Mouse (Mus musculus): ENCODE measurements at regions not wholly inside any gene's neighbourhood (a gene's known extent, or its start where the extent isn't known, plus 50 kb on each side); places are given as distances from the start of the nearest gene placed in this dataset.

DNA sequence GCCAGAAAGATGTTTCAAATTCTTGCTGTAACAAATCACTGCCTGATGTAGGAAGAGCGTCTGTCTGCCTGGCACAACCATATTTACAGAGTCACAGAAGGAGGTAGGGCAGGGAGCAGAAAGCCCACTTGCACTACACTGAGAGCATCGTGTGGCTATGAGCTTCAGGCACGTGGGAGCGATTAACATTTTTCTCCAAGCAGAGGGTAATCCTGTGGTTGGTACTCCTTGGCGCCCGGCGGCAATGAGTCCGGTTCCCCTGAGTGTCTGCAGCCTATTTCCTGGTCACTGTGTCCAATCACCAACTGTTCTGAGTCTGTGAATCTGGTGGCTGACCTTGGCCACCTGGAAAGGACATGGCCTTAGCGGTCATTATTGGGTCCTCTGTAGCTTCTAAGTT is 172.3 kb upstream of the Cops8 start:
- WGBS = 56% methylated on average over 9 of the region's 9 CpGs
- DNase-seq (ENCODE audit: low spot score) = peak; percentile 67
- Histone ChIP-seq H3K4me1 (peaks cover 67% of the 10 kb centered on the region), H3K36me3 (replicated peaks) (no peaks in the 10 kb centered on the region), H3K27me3 (replicated peaks; ENCODE audit: low read depth, poor library complexity, severe bottlenecking) (no peaks in the 10 kb centered on the region), H3K9me3 (peaks cover 2% of the 10 kb centered on the region; the same call in 1 of the 2 replicates), H3K4me3 (no peak overlapping the region), H3K27ac (replicated peaks) (peak overlapping the region; percentile 68)

DNA sequence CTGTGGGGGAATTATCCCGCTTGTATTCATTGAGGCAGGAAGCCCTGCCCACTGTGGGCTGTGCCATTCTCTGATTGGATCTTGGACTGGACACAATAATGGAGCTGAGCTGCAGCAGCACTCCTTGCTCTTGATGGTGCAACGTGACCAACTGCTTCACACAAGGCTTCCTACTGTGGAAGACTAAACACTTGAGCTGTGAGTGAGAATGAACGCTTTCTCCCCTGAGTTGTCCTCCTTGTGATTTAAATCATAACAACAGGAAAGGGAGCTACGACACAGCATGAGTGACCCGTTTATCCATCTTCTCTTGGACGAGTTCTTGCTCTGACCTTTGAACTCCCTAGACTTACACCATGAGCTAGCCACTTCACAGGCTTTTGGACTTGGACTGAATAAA is 171.0 kb upstream of the Cops8 start:
- Histone ChIP-seq H3K4me1 (peaks cover 60% of the 10 kb centered on the region), H3K4me3 (no peak overlapping the region), H3K9me3 (peaks cover 2% of the 10 kb centered on the region; the same call in 1 of the 2 replicates), H3K27me3 (replicated peaks; ENCODE audit: low read depth, poor library complexity, severe bottlenecking) (no peaks in the 10 kb centered on the region), H3K27ac (replicated peaks) (peak overlapping the region; percentile 68), H3K36me3 (replicated peaks) (no peaks in the 10 kb centered on the region)
- WGBS = 60% methylated on average over 6 of the region's 6 CpGs
- DNase-seq (ENCODE audit: low spot score) = no peak

DNA sequence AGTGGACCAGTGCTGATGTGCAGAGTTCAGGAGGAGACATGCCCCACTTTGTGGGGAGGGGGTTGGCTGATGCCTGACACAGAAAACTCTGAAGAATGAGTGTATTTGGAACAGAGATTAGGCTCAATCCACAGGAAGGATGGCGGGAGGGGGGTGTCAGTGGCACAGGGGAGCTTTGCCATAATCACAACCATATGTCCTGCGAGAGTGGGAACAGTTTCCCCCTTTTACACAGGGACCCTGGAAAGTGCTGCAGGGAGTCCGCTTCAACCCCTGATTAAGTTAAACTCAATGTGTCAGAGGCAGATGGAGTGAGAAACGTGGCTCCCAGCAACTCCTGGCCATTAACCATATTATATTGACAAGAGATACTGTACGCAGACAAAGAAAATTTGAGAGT is 168.9 kb upstream of the Cops8 start:
- Histone ChIP-seq H3K9me3 (no peaks in the 10 kb centered on the region), H3K36me3 (replicated peaks) (no peaks in the 10 kb centered on the region), H3K27me3 (replicated peaks; ENCODE audit: low read depth, poor library complexity, severe bottlenecking) (no peaks in the 10 kb centered on the region), H3K4me1 (peaks cover 61% of the 10 kb centered on the region), H3K4me3 (no peak overlapping the region), H3K27ac (replicated peaks) (peak overlapping the region; percentile 80)
- WGBS = 32% methylated on average over 5 of the region's 5 CpGs
- peak; percentile 56 for DNase-seq (ENCODE audit: low spot score)

DNA sequence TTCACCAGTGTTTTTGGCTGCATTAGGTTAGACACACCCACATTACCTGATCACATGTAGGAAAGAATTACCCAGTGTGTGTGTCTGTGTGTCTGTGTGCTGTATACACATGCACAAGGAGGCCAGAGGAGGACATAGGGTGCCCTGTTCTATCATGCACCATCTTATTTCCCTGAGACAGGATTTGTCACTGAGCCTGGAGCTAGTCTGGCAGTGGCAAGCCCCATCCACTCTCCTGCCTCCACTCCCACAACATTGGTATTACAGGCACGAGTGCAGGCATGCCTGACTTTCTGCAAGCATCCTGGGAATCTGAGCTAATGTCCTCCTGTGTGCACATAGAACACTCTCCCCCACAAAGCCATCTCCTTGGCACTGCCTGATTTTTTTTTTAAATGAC is 162.1 kb upstream of the Cops8 start:
- Histone ChIP-seq H3K9me3 (no peaks in the 10 kb centered on the region), H3K27ac (replicated peaks) (peak overlapping the region; percentile 83), H3K27me3 (replicated peaks; ENCODE audit: low read depth, poor library complexity, severe bottlenecking) (peaks cover 7% of the 10 kb centered on the region; the same call in 1 of the 2 replicates), H3K4me1 (peaks cover 69% of the 10 kb centered on the region), H3K4me3 (no peak overlapping the region), H3K36me3 (replicated peaks) (no peaks in the 10 kb centered on the region)
- DNase-seq (ENCODE audit: low spot score) = peak; percentile 39
- 20% methylated on average over 1 of the region's 1 CpGs for WGBS

DNA sequence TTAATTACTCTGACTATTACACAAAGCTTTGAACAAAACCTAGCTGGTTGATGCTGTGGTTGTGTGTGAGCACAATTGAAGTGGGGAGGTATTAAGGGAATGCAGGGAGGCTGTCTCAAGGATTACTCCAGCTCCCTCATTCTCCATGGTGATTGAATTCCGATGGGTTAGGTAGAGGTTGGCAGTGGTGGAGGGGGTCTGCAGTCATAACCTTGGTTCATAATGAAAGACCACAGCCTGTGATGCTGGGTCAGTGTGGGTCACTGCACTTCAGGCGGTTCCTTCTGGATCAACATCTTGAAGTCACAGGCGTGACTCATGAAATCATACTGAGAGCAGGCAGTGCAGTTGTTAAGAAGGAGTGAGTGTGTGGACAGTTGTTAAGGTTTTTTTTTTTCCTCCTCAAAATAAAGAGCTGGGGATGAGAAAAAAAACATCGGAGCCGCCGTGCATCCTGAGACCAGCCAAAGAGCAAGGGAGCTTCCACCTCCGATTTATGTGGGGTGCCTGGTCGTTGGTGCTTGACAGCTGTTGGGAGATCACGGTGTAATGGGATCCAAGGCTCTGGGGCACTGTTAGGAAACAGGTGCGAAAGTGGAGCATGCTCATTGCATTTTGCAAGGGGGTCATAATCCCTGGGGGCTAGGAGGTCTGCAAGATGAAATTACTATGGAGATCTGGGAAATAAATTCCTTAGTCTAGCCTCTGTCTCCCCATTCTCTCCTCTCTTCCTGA is 161.5 kb upstream of the Cops8 start:
- no peaks in the 10 kb centered on the region for H3K9me3 ChIP-seq
- H3K36me3 ChIP-seq (replicated peaks) = no peaks in the 10 kb centered on the region
- 48% methylated on average over 10 of the region's 10 CpGs for WGBS
- no peak overlapping the region for H3K4me3 ChIP-seq
- peaks cover 7% of the 10 kb centered on the region; the same call in 1 of the 2 replicates for H3K27me3 ChIP-seq (replicated peaks; ENCODE audit: low read depth, poor library complexity, severe bottlenecking)
- peaks cover 69% of the 10 kb centered on the region for H3K4me1 ChIP-seq
- DNase-seq (ENCODE audit: low spot score) = peak; percentile 67
- H3K27ac ChIP-seq (replicated peaks) = peak overlapping the region; percentile 83

DNA sequence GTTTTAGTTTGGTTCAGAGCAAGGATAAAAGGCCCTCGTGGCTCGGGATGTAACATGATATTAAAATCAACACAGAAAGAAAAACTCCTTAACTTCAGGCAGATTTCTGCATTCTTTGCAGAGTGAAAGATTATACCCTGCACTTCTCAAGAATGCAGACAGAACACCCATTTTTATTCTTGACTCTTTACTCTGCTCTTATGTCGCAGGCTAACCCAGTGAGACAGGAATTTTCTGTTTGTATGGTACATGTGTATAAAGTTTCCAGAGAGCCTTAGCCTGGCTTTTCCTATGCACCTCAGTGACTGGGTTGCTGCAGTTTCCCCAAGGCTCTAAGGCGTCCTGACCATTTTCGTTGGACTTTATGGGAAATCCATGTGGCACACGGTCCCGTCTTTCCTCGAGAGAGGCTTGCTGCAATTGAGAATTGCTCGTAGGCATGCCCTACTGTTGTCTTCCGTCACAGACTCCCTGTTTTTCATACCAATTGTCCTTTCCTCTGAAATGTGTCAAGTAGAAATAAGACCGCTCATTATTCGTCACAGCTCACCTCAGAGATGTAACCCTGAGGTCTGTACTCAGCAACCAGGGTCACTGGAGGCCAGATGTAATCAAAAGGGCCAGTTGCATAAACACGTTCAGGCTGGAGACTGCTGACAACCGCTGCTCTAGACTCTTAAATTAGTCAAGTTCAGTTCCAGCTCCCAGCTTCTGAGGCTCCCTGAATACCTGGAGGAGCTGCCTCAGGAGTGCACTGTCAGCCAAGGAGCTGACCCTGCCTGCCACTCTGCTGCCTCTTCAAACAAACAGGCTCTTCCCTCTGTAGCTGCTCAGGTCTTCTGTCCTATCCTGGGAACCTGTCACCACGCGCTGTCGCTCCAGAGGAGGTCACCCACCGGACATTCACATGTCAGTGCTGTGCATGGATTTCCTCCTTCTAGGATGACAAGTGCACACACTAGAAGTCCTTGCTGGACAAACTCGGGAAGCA is 160.2 kb upstream of the Cops8 start:
- H3K9me3 ChIP-seq = no peaks in the 10 kb centered on the region
- H3K27me3 ChIP-seq (replicated peaks; ENCODE audit: low read depth, poor library complexity, severe bottlenecking) = peaks cover 7% of the 10 kb centered on the region; the same call in 1 of the 2 replicates
- no peaks in the 10 kb centered on the region for H3K36me3 ChIP-seq (replicated peaks)
- peak; percentile 41 for DNase-seq (ENCODE audit: low spot score)
- H3K4me1 ChIP-seq = peaks cover 69% of the 10 kb centered on the region
- no peak overlapping the region for H3K4me3 ChIP-seq
- WGBS = 37% methylated on average over 19 of the region's 19 CpGs
- peak overlapping the region; percentile 83 for H3K27ac ChIP-seq (replicated peaks)

DNA sequence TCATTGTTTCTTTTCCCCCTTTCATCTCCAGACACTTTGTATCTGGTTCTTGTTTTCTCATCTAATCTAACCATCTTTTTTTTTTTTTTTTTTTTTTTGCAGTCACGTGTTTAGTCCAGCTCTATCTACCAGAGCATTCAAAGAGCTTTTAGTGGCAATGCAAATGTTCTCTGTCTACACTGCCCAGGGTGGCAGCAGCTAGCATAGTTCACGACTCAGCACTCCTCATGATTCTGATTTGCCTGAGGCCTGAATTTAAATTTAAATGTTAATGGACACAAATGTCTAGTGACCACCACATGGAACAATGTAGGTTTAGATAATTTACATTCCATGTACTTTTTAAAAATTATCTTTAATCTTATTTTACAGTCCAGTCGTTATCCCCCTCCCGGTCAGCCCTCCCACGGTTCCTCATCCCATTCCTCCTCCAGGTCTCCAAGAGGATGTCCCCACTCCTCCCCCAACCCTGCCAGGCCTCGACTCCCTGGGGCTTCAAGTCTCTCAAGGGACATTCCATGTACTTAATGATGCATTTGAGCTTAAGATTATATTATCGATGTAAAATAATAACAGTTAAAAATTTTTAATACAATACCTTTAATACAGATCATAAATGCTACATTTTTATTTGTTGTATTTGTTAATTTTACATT is 153.1 kb upstream of the Cops8 start:
- H3K9me3 ChIP-seq = no peaks in the 10 kb centered on the region
- no peak overlapping the region for H3K4me3 ChIP-seq
- WGBS = 40% methylated on average over 7 of the region's 7 CpGs
- H3K36me3 ChIP-seq (replicated peaks) = no peaks in the 10 kb centered on the region
- no peak for DNase-seq (ENCODE audit: low spot score)
- no peak overlapping the region for H3K27ac ChIP-seq (replicated peaks)
- peaks cover 7% of the 10 kb centered on the region for H3K27me3 ChIP-seq (replicated peaks; ENCODE audit: low read depth, poor library complexity, severe bottlenecking)
- peaks cover 33% of the 10 kb centered on the region for H3K4me1 ChIP-seq

DNA sequence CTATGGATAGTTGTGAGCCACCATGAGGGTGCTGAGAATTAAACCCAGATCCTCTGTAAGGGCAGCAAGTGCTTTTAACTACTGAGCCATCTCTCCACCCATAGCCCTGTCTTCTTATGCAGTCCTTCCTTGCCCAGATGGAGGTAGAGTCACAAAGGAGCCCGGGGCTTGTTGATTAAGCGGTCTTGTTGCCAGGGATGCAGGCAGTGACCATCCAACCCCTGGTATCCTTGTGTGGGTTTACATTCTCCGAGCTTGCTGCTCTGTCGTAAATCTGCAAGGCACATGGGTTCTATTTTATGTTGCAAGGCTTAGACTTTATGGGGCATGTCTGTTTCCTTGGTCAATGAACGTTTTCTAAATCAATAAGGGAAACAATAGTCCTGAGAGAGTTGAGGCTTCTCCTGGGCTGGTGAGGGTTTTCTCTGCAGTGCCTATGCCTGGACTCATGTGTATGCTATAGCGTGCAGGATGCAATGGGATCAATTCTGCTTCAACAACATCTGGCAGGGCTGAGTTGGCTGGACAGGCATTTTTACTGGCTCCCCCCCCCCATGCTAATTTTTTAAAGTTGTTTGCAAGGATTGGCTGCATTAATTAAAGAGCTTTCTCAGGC is 150.7 kb upstream of the Cops8 start:
- 0 out of 2 replicates have a peak overlapping the region, but pooled peaks have one; percentile 44 for H3K27ac ChIP-seq (replicated peaks)
- no peak overlapping the region for H3K4me3 ChIP-seq
- no peak for DNase-seq (ENCODE audit: low spot score)
- H3K36me3 ChIP-seq (replicated peaks) = no peaks in the 10 kb centered on the region
- peaks cover 28% of the 10 kb centered on the region for H3K4me1 ChIP-seq
- H3K27me3 ChIP-seq (replicated peaks; ENCODE audit: low read depth, poor library complexity, severe bottlenecking) = peaks cover 17% of the 10 kb centered on the region
- 83% methylated on average over 6 of the region's 6 CpGs for WGBS
- no peaks in the 10 kb centered on the region for H3K9me3 ChIP-seq

DNA sequence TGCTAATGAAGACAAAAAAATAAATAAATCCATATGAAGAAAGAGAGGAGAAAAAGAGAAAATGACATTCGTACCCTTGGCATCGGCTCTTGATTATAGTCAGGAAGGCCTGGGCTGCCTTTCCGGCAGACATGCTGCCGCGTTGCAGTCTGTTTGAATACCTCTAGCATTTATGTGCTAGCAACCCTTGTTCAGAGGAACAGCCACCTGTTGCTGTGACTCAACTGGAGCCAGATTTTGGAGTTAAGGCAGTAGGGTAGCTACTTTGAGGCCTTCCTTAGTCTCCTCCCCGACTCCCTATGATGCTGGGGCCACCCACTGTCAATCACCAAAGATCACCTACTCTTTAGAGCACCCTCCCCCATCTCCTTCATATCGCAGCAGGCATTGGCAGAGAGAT is 148.5 kb upstream of the Cops8 start:
- no peak for DNase-seq (ENCODE audit: low spot score)
- Histone ChIP-seq H3K4me1 (peaks cover 43% of the 10 kb centered on the region), H3K36me3 (replicated peaks) (no peaks in the 10 kb centered on the region), H3K27me3 (replicated peaks; ENCODE audit: low read depth, poor library complexity, severe bottlenecking) (peaks cover 23% of the 10 kb centered on the region), H3K4me3 (no peak overlapping the region), H3K9me3 (no peaks in the 10 kb centered on the region), H3K27ac (replicated peaks) (peak overlapping the region; percentile 30; the same call in 1 of the 2 replicates)
- WGBS = 72% methylated on average over 7 of the region's 7 CpGs

DNA sequence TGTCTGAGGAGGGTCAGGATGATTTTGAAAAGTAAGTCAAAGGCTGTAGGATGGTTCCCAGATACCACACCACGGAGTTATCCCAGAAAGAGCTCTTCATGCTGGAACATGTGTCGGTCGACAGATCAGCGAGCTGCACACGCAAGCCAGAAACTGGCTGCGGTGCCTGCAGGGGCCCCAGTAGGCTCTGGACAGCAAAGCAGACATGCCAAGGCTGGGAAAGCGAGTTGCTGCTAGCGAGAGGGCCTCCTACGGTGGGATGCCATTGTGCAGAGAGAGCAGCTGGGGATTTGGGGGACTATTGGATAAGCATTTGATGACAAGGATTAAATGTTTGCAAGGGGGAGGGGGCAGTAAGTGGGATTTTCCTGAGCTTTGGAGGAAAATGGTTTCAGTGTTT is 145.4 kb upstream of the Cops8 start:
- H3K36me3 ChIP-seq (replicated peaks) = no peaks in the 10 kb centered on the region
- H3K4me3 ChIP-seq = no peak overlapping the region
- H3K4me1 ChIP-seq = peaks cover 31% of the 10 kb centered on the region
- peaks cover 30% of the 10 kb centered on the region for H3K27me3 ChIP-seq (replicated peaks; ENCODE audit: low read depth, poor library complexity, severe bottlenecking)
- H3K27ac ChIP-seq (replicated peaks) = peak overlapping the region; percentile 66; the same call in 1 of the 2 replicates
- WGBS = 9% methylated on average over 9 of the region's 9 CpGs
- no peaks in the 10 kb centered on the region for H3K9me3 ChIP-seq
- peak; percentile 55 for DNase-seq (ENCODE audit: low spot score)

DNA sequence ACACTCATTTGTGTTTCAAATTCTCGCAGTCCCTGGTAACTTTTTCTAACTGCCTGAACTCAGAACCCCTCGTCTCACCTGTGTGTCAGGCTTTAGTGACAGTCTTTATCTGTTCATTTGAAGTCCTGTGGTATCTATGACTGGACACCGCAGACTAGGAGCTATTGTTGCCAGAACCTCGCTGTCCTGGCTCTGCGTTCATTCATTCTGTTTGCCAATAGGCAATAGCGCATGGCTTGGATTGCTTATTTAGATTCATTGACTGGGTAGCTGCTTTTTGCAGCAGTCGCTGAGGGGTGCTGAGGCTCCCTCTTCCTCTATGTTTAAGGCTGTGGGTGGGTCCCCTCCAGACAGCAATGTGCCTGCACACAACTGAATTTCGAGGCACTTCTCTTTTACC is 144.6 kb upstream of the Cops8 start:
- no peak for DNase-seq (ENCODE audit: low spot score)
- Histone ChIP-seq H3K9me3 (no peaks in the 10 kb centered on the region), H3K27me3 (replicated peaks; ENCODE audit: low read depth, poor library complexity, severe bottlenecking) (peaks cover 30% of the 10 kb centered on the region), H3K36me3 (replicated peaks) (no peaks in the 10 kb centered on the region), H3K27ac (replicated peaks) (peak overlapping the region; percentile 15; the same call in 1 of the 2 replicates), H3K4me3 (no peak overlapping the region), H3K4me1 (peaks cover 31% of the 10 kb centered on the region)
- WGBS = 72% methylated on average over 8 of the region's 8 CpGs

DNA sequence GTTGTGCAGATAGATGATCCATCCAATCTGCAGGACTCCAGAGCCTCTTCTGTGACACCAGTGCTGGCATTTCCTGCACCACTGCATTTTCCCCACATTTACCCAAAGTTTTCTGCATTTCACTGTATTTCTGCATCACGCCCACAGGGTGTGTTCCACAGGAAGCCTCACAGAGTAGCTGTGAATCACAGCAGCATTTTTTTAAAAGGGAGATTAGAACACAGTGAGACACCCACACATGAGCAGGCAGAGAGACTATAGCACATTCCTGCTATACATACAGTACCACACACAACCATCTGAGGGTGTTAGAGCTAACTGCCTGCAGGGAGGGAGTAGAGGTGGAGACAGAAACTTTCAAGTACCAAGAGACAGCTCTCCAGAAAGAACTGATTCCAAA is 141.1 kb upstream of the Cops8 start:
- 95% methylated on average over 1 of the region's 1 CpGs for WGBS
- no peak overlapping the region for H3K27ac ChIP-seq (replicated peaks)
- no peaks in the 10 kb centered on the region for H3K9me3 ChIP-seq
- H3K36me3 ChIP-seq (replicated peaks) = no peaks in the 10 kb centered on the region
- peaks cover 18% of the 10 kb centered on the region; the same call in 1 of the 2 replicates for H3K27me3 ChIP-seq (replicated peaks; ENCODE audit: low read depth, poor library complexity, severe bottlenecking)
- H3K4me3 ChIP-seq = no peak overlapping the region
- peaks cover 22% of the 10 kb centered on the region for H3K4me1 ChIP-seq
- no peak for DNase-seq (ENCODE audit: low spot score)

Data from embryonic facial prominence, embryonic 10.5 days (tissue).